Mouse (Mus musculus): ENCODE results near the gene Prr15l.

Gene Prr15l

DNA sequence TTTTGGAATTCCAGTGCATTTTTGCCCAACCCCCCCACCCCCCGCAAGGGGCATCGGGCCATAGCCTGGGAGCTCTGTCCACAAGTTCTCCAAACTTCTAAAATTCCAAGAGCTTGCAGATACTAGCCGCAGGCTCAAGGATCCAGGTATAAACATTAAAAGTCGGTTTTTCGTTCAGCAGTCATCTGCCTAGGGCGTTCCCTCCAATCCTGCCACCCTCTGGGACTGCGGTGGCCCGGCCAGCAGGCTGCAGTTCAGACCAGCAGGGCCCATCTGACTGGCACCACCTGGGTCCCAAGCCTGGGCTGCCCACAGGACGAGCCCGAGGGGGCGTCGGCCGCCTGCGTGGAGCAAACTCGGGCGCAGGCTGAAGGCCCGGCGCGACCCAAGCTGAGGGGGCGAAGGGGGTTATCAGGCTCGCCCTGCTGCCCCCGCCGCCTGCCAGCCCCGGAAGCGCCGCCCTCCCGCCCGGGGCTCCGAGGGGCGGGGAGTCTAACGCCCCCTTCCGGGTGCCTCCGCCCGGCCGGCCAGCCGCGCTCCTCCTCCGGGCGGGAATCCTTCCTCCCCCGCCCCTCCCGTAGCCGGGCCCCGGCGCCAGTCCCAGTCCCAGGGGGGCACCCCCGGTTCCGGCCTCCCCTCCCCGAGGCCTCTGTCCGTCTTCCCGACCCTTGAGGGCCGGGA is 49.1 kb downstream of the Prr15l start:
- peak; percentile 84 to 86 for DNase-seq (ENCODE audit: low spot score in 2 of 2)

DNA sequence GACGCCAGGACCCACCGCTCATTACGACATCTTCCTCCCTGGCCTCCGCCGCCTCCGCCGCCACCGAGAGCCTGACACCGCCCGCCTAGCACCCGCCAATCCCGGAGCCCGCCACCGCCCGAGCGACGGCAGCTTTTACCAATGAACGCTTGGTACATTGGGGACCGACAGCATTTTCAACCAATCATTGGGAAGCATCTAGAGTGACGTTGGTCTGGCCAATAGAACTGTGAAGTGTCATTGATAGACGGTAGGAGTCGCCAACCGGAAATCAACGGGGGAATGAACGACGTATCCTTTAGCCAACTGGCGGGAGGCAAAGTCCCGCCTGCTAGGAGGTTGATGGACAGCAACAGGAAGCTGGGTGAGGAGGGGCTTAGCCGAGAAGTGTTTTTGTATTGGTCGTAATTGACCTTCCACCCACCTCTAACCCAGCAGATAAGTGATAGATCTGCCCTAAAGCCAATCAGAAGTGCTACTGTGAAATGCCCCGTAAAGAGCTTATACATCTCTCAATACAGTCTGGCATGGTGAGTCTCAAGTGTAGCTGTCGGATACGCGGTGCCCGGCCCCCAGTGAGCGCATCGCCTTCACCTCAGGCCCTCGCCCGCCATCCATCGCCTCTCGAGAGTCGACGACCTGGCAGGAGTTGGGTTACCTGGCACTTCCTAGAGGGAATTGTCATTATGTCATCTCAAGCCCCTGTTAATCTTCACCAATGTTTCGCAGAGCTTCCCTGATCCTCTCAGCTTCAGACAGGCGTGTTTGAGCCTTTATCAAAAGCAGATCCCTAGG is 49.9 kb downstream of the Prr15l start:
- peak; percentile 98 to 99 for DNase-seq (ENCODE audit: low spot score in 2 of 2)

GRCm38 (mm10) chr11:96978401-96979246 is 50.7 kb downstream of the Prr15l start:
- DNase-seq (ENCODE audit: low spot score in 2 of 2): no peak

- no peak for DNase-seq (ENCODE audit: low spot score in 2 of 2)
Measured at GRCm38 (mm10) chr11:96979329-96979728, 51.4 kb downstream of the Prr15l start.

DNA sequence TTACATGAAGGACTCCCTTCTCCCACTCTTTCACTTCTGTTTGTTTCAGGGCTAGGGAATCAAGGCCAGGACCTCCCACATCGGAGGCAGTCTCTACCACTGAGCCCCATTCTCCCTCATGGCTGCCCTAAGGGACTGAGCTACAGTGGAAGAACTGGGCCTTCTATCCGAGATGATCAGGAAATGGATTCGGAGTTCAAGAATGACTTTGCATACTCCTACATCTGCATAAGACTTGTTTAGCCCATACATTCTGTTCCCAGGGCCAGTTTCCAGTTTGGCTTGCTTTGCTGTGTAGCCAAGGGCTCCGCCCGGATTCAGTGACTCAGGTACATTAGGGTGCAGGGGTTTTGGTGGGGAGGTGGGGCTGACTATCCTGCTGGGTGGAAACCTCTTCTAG is 52.1 kb downstream of the Prr15l start:
- no peak for DNase-seq (ENCODE audit: low spot score in 2 of 2)

DNA sequence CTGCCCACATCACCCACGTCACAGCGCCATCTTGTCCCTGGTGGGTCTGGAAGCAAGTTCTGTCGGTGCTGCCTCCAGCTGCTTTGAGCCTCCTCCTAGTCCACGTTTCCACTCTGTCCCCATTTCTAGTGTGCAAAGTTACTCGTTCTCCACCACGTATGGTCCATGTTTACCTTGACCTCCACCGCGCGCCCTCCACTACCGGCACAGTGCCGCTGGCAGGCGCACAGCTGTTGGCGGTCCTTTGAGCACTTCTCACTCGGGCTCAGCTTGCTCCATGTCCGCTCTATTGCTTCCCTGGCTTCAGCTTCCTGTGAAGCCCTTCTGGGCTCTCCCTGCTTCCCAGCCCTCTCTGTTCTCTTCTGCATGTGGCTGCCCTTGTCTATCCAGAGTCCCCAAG is 53.6 kb downstream of the Prr15l start:
- no peak for DNase-seq (ENCODE audit: low spot score in 2 of 2)

DNA sequence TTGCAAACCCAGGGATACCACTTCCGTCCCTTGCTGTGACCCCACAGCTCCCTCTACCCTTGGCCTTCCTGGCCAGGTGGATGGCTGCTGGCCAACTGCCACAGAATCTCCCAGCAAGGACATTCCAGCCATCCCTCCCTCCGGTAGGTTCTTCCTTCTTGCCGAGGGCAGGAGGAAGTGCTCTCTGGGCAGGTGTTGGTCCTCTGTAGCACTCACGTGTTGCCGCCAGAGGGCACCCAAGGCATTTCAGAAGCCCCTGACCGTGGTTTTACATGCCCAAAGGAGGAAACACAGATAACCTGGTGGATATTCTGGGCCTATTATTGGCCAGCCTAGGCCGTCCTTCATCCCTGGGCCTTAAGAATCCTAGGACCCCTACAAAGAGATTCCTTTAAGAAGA is 54.5 kb downstream of the Prr15l start:
- DNase-seq (ENCODE audit: low spot score in 2 of 2): peak; percentile 80 to 85

DNA sequence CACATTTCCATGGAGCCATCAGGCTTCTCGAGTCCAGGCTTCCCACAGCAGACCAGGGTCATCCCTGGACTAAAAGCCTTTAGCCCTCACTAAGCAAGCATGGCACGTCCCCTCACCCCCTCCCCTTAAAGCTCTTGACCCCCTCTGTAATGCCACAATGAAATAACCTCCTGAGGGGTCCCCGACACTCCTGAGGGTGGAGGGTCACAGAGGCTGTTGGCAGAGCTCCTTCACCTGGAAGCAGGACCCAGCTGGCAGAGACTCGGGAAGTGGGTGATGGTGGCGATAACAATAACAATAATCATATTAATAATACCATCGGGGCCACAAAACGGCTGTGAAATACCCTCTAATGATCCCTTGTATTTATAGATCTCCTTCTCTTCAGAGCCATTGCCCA is 55.0 kb downstream of the Prr15l start, which contains the start of gene Sp2:
Gene Sp2 (minus strand): TSS at position 101 of the 400 bp plus-strand sequence.
- DNase-seq (ENCODE audit: low spot score in 2 of 2): no peak

- no peak for DNase-seq (ENCODE audit: low spot score in 2 of 2)
Measured at GRCm38 (mm10) chr11:96984903-96985302, 57.0 kb downstream of the Prr15l start.

DNA sequence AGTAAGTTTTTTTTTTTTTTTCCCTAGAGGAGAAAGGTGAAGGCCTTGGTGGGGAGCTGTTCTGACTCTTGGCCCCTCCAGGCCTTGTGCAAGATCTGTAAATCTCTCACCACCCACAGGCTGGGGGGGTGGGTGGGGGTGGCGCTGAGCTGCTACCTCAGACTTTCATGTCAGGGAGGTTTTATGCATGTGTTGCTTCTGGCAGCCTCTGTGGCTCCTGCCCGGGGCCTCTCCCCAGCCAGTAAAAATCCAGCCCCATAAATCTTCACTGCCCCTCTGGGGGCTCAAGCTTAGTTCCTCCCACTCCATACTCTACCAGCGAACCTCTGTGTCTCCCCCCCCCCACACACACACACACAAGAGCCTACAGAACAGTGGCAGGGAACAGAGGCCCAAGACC is 58.6 kb downstream of the Prr15l start:
- DNase-seq (ENCODE audit: low spot score in 2 of 2): no peak

All from spleen, postnatal 36 days (tissue).